Mouse (Mus musculus) liver, adult 2 months (tissue): ENCODE data around the gene Lrr1. TPM values are rescaled to one million over a fixed set of nuclear protein-coding genes. Genes with fewer than 3 reads are reported as not detected.
"Not testable (repeated sequence)": the region's sequence is repeated elsewhere in the genome, so short reads cannot be mapped to it uniquely, and the experiment has no call there.

Experiments
- DNase-seq: peaks from one replicate; pipeline ENCODE4 v3.0.0-alpha.2; 2011; ENCODE audit warnings: low read depth, low spot score; ENCODE audit errors: extremely low read depth
- H3K27ac ChIP-seq: fragments of 200-500 bp; replicated peaks from 2 replicates; pipeline ENCODE4 v1.5.1; 2012; ENCODE audit warnings: low read depth, mild to moderate bottlenecking, control low read depth, inconsistent platforms, low read length; ENCODE audit not compliant: insufficient read depth
- H3K27me3 ChIP-seq: fragments of 200-500 bp; 2 replicates; pipeline ENCODE4 v1.6.1; 2012; ENCODE audit warnings: mild to moderate bottlenecking, moderate library complexity, low read length, inconsistent platforms; ENCODE audit not compliant: control insufficient read depth, insufficient read depth
- H3K36me3 ChIP-seq: fragments of 200-500 bp; 2 replicates; pipeline ENCODE4 v1.6.1; 2012; ENCODE audit warnings: low read length, inconsistent platforms; ENCODE audit not compliant: control insufficient read depth, insufficient read depth
- H3K4me1 ChIP-seq: fragments of 200-500 bp; 2 replicates; pipeline ENCODE4 v1.6.1; 2011; ENCODE audit warnings: low read length; ENCODE audit not compliant: control insufficient read depth, insufficient read depth
- H3K4me3 ChIP-seq: fragments of 200-500 bp; 2 replicates; pipeline ENCODE4 v1.5.1; 2011; ENCODE audit warnings: low read depth, mild to moderate bottlenecking, control low read depth, low read length, moderate library complexity; ENCODE audit not compliant: insufficient read depth
- H3K79me2 ChIP-seq: fragments of 200-500 bp; 2 replicates; pipeline ENCODE4 v1.6.1; 2012; ENCODE audit warnings: inconsistent platforms, mild to moderate bottlenecking, low read length, moderate library complexity; ENCODE audit not compliant: control insufficient read depth, insufficient read depth
- H3K9ac ChIP-seq: fragments of 200-500 bp; 2 replicates; pipeline ENCODE4 v1.6.1; 2012; ENCODE audit warnings: low read depth, mild to moderate bottlenecking, control low read depth, inconsistent platforms, low read length
- CTCF ChIP-seq: fragments of 200-500 bp; IDR thresholded peaks from 2 replicates; pipeline ENCODE4 v1.5.1; 2011; ENCODE audit warnings: low read depth, low read length, control low read depth
- POLR2A ChIP-seq: fragments of 200-500 bp; IDR thresholded peaks from 2 replicates; pipeline ENCODE4 v1.6.1; 2011; ENCODE audit warnings: low read length, control low read depth; ENCODE audit not compliant: insufficient read depth; ENCODE audit errors: extremely low read depth
- WGBS: fragments of 180-500 bp; shearing (Covaris S2); methylation state at CpG from one replicate; pipeline ENCODE4 v1.1.7; 2018; 5-methylcytosine and 5-hydroxymethylcytosine counted together
- polyA plus RNA-seq: library from polyadenylated mRNA; depleted of rRNA; stranded (reverse); fragments of >200 nt; gene quantifications from 2 replicates; pipeline ENCODE4 v1.2.3, GENCODE M21; 2012
- total RNA-seq: library from RNA; depleted of rRNA; stranded (reverse); fragments of >200 nt; gene quantifications from 2 replicates; pipeline ENCODE4 v1.2.3, GENCODE M21; 2014

The Lrr1 gene
- total and polyA plus RNA-seq, 2 experiments, result not detected

DNA sequence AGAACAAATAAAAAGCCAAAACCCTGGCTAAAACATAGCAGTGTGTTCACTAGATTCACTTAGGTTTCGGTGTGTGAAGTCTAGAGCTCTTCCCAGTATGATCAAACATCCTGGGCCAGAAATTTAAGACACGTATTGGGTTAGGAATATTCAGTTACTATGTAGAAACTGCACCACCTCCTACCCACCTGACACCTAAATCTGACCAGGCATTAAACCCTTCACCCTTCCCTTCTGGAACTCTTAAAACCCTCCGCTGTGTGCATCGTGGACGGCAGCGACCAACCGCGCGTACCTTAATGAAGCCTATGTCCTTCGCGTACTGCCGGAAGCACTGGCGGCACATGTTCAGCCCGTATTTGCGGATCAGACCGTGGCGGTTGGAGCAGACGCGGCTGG is 10.2 kb upstream of the Lrr1 start:
- Histone ChIP-seq H3K4me3 (peak overlapping the region; percentile 89), H3K36me3 (peaks cover 20% of the 10 kb centered on the region), H3K27ac (peak overlapping the region; percentile 80), H3K9ac (peak overlapping the region; percentile 93), H3K4me1 (0 out of 2 replicates have a peak, but pooled peaks cover 4% of the 10 kb centered on the region), H3K79me2 (no peaks in the 10 kb centered on the region), H3K27me3 (no peaks in the 10 kb centered on the region)
- TF ChIP-seq POLR2A (no peak), CTCF (no peak)
- 0% methylated on average over 19 of the region's 19 CpGs for WGBS
- DNase-seq, result peak; percentile 26

DNA sequence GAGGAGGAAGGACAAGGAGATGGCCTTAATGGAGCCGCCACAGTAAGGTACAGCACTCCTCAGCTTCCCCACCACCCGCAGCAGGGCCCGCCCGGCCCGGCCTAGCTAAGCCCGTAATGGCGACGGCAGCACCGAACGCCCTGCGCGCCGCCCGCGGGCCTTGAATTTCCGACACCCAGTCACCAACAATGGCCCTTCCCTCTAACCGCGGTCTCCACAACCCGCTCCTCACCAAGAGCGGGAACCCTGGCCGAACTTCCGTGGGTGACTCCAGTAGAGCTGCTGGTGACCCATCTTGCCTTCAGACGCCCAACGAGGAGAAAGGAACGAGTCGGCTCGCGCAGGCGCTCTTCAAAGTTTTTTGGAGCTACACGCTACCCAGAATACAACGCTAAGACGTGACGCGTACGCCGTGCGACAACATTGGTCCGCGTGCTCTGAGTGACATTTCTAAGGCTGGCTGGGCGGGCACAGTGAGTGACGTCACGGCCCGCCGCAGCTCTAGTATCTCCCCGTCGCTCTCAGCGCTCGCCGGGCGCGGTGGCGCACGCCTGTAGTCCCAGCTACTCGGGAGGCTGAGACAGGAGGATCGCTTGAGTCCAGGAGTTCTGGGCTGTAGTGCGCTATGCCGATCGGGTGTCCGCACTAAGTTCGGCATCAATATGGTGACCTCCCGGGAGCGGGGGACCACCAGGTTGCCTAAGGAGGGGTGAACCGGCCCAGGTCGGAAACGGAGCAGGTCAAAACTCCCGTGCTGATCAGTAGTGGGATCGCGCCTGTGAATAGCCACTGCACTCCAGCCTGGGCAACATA is 9.6 kb upstream of the Lrr1 start, which contains the start of gene Rps29:
Rps29 (minus strand) TSS at position 422 of the 813 bp plus-strand sequence.
- Histone ChIP-seq H3K9ac (peak within 1 kb of the TSS; percentile 93), H3K27ac (peak within 1 kb of the TSS; percentile 80), H3K36me3 (peaks cover 20% of the 10 kb centered on the region), H3K4me3 (peak within 1 kb of the TSS; percentile 89)
- WGBS, result under 1% methylated on average over 60 of the region's 68 CpGs
- TF ChIP-seq POLR2A, result peak; percentile 88
- H3K79me2 ChIP-seq, H3K27me3 ChIP-seq, H3K4me1 ChIP-seq: not testable (repeated sequence)
- DNase-seq, result peak; percentile 97

DNA sequence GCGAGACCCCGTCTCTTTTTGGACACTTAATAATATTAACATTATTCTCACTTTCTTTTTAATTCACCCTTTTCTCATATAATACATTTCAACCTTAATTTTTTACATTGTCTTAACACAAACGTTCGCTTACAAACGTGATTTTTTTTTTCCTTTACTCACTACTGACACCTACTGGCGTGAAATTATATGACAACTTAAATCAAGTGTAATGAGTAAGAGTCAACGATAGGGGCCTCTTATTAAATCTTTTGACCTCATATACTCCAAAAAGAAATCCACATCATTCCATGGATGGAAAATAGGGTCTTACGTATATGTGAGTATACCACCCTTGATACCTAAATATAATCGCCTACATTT is 9.1 kb upstream of the Lrr1 start:
- H3K4me3 ChIP-seq, result no peak overlapping the region
- DNase-seq, result peak; percentile 68
- 0 out of 2 replicates have a peak, but pooled peaks cover 4% of the 10 kb centered on the region for H3K4me1 ChIP-seq
- no peaks in the 10 kb centered on the region for H3K27me3 ChIP-seq
- no peak overlapping the region for H3K27ac ChIP-seq
- WGBS, result 3% methylated on average over 9 of the region's 9 CpGs
- TF ChIP-seq POLR2A, result no peak
- TF ChIP-seq CTCF, result peak; percentile 43; the same call in 1 of the 2 replicates
- H3K79me2 ChIP-seq, result no peaks in the 10 kb centered on the region
- no peak overlapping the region for H3K9ac ChIP-seq
- H3K36me3 ChIP-seq, result peaks cover 20% of the 10 kb centered on the region

DNA sequence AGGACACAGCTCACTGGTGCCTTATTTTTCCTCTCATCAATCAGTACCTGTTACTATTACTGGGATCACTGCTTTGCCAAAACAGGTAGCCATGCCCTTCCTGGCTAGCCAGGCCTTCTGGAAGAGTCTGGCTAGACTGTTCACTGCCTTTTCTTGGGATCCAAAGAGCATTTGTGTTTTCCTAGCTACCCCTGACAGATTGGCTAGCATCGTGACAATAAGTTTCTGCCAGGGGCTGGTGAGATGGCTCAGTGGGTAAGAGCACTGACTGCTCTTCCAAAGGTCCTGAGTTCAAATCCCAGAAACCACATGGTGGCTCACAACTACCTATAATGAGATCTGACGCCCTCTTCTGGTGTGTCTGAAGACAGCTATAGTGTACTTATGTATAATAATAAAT is 7.9 kb upstream of the Lrr1 start:
- H3K27ac ChIP-seq, H3K4me1 ChIP-seq, H3K9ac ChIP-seq, H3K4me3 ChIP-seq, DNase-seq, H3K79me2 ChIP-seq, H3K27me3 ChIP-seq: not testable (repeated sequence)
- peaks cover 20% of the 10 kb centered on the region for H3K36me3 ChIP-seq
- 89% methylated on average over 2 of the region's 2 CpGs for WGBS

DNA sequence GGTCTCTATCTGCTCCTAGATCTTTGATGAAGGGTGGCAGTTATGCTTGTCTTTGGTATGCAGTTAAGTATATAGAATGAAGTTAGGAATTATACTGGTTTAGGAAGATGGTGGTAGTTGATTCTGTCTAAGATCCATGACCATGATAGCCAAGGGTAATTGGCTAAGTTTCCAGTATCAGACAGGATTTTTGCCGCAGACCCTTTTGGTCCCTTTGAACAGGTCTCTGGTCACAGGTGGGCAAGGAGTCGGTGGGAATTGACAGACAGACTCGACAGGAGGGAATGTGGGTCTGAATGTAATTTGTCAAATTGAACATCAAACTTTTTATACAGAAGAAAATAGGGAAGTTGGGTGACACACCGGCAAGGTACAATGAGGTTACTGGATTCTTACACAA is 5.0 kb upstream of the Lrr1 start:
- not testable (repeated sequence) for H3K9ac ChIP-seq, H3K79me2 ChIP-seq, H3K4me1 ChIP-seq, H3K4me3 ChIP-seq, H3K27me3 ChIP-seq, H3K36me3 ChIP-seq, DNase-seq, H3K27ac ChIP-seq
- WGBS, result 92% methylated on average over 4 of the region's 4 CpGs

DNA sequence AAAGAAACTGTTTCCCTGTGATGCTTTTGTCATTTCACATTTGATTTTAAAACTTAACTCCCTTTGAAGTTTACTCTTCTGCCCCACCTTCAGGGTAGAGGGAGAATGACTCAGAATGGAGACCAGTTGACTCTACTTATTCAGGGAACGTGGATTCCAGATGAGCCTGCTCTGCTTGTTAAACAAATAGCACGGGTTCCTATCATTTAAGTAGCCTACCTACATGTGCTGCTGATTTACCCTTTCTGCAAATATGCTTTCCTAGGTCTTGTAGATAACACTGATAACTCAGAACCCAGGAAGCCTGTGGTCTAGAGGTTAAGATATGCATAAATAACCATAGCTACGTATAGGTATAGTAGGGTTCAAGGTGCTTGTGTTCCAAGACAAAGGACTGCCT is 3.7 kb upstream of the Lrr1 start:
- Histone ChIP-seq H3K4me3 (no peak overlapping the region), H3K27ac (no peak overlapping the region), H3K79me2 (no peaks in the 10 kb centered on the region), H3K27me3 (no peaks in the 10 kb centered on the region), H3K4me1 (peaks cover 2% of the 10 kb centered on the region; the same call in 1 of the 2 replicates), H3K36me3 (no peaks in the 10 kb centered on the region), H3K9ac (no peak overlapping the region)
- DNase-seq, result no peak
- TF ChIP-seq CTCF, result no peak
- TF ChIP-seq POLR2A, result no peak
- 65% methylated on average over 3 of the region's 3 CpGs for WGBS

DNA sequence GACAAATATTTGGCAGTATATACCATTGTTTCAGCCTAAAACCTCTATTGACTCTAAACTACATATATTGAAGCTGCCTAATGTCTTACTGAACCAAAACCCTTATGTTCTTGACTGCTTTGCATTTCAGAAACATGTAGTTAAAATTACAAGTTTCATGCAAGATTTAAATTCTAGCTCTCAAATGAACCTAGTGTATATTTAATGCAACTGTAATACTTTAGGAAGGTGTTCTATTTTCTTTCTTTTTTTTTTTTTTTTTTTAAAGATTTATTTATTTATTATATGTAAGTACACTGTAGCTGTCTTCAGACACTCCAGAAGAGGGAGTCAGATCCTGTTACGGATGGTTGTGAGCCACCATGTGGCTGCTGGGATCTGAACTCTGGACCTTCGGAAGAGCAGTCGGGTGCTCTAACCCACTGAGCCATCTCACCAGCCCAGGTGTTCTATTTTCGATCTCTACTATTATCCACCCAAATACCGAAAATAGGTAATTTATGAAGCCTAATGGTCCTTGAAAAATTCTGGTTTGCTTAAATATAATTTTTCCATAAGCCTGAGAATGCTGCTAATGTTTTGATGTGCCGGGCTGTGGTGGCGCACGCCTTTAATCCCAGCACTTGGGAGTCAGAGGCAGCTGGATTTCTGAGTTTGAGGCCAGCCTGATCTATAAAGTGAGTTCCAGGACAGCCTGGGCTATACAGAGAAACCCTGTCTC is 1.6 kb upstream of the Lrr1 start:
- H3K36me3 ChIP-seq, DNase-seq, H3K9ac ChIP-seq, H3K27ac ChIP-seq, H3K79me2 ChIP-seq, H3K27me3 ChIP-seq, H3K4me3 ChIP-seq, H3K4me1 ChIP-seq: not testable (repeated sequence)
- 87% methylated on average over 8 of the region's 8 CpGs for WGBS
